8 mouse cellular contexts compared by ENCODE assay signal in genomic region chr11:108922511-108923187, GRCm38 (mm10). TPM values are rescaled to one million over a fixed set of nuclear protein-coding genes. Genes with fewer than 3 reads are reported as not detected.
DNase-seq lines count a peak whose midpoint lies in the region; ATAC-seq and TF ChIP-seq lines count a peak whose summit lies in the region.

No protein-coding gene starts in this region.

- under 1% methylated on average over 31 of the region's 32 CpGs for WGBS in lung, embryonic 14.5 days
- WGBS in embryonic facial prominence, embryonic 14.5 days, result under 1% methylated on average over 27 of the region's 32 CpGs
- WGBS in limb, embryonic 11.5 days, result under 1% methylated on average over 32 of the region's 32 CpGs
- whole genome bisulfite sequencing in olfactory bulb, adult 2 months, result 1% methylated on average over 32 of the region's 32 CpGs

- peak overlapping the region; percentile 84 for H3K4me2 ChIP-seq in lung, embryonic 14.5 days
- peak overlapping the region; percentile 60 for H3K4me2 ChIP-seq in embryonic facial prominence, embryonic 14.5 days (ENCODE audit: low read depth, low read length)
- peak overlapping the region; percentile 83 for H3K4me2 ChIP-seq in limb, embryonic 11.5 days (ENCODE audit: low read depth, severe bottlenecking)

- H3K27ac ChIP-seq in lung, embryonic 14.5 days (ENCODE audit: low read depth), result peak overlapping the region; percentile 100
- H3K27ac ChIP-seq in embryonic facial prominence, embryonic 14.5 days (replicated peaks; ENCODE audit: low read depth, low read length), result peak overlapping the region; percentile 100
- H3K27ac ChIP-seq in limb, embryonic 11.5 days (replicated peaks; ENCODE audit: low read depth, low read length), result peak overlapping the region; percentile 99
- H3K27ac ChIP-seq in olfactory bulb, adult 2 months (ENCODE audit: insufficient read depth, low read depth, low read length), result no peak overlapping the region

- ATAC-seq in lung, embryonic 14.5 days (ENCODE audit: insufficient read depth), result no peak
- no peak for ATAC-seq in embryonic facial prominence, embryonic 14.5 days (ENCODE audit: low read depth)
- no peak for ATAC-seq in limb, embryonic 11.5 days (ENCODE audit: insufficient number of reproducible peaks, low FRiP score, low TSS enrichment, low read depth)

- no peak for DNase-seq in lung, embryonic 14.5 days
- DNase-seq in lung, postnatal 36 days, result no peak
- peak; percentile 88 for DNase-seq in embryonic facial prominence, embryonic 14.5 days (ENCODE audit: low spot score)
- peak; percentile 66 for DNase-seq in limb, embryonic 11.5 days (ENCODE audit: low spot score)
- DNase-seq in thymus, postnatal 36 days, result no peak
- no peak for DNase-seq in right cerebral cortex, postnatal 25 days
- no peak for DNase-seq in left cerebral cortex, adult 9 months (ENCODE audit: low spot score in 2 of 2)

- TF ChIP-seq POLR2A in olfactory bulb, adult 2 months (IDR thresholded peaks at IDR 0.05; ENCODE audit: insufficient read depth, low read depth, low read length), result no peak

- H3K4me1 ChIP-seq in lung, embryonic 14.5 days (ENCODE audit: insufficient read depth), result peaks cover 21% of the 10 kb centered on the region; the same call in 1 of the 2 replicates
- peaks cover 44% of the 10 kb centered on the region for H3K4me1 ChIP-seq in embryonic facial prominence, embryonic 14.5 days (ENCODE audit: control insufficient read depth, insufficient read depth, low read length)
- H3K4me1 ChIP-seq in limb, embryonic 11.5 days (ENCODE audit: control insufficient read depth, insufficient read depth, low read length), result peaks cover 45% of the 10 kb centered on the region
- H3K4me1 ChIP-seq in olfactory bulb, adult 2 months (ENCODE audit: control insufficient read depth, insufficient read depth, low read length), result peaks cover 50% of the 10 kb centered on the region

- peak overlapping the region; percentile 83 for H3K9ac ChIP-seq in lung, embryonic 14.5 days
- H3K9ac ChIP-seq in embryonic facial prominence, embryonic 14.5 days (ENCODE audit: low read depth, low read length), result peak overlapping the region; percentile 93
- H3K9ac ChIP-seq in limb, embryonic 11.5 days (ENCODE audit: low read length), result peak overlapping the region; percentile 95

- TF ChIP-seq CTCF in lung, embryonic 14.5 days (IDR thresholded peaks at IDR 0.05; ENCODE audit: low read depth), result no peak
- no peak for TF ChIP-seq CTCF in olfactory bulb, adult 2 months (IDR thresholded peaks at IDR 0.05; ENCODE audit: insufficient read depth, low read depth, low read length)

- peaks cover 27% of the 10 kb centered on the region for H3K36me3 ChIP-seq in lung, embryonic 14.5 days (ENCODE audit: insufficient read depth)
- 0 out of 2 replicates have a peak, but pooled peaks cover 10% of the 10 kb centered on the region for H3K36me3 ChIP-seq in embryonic facial prominence, embryonic 14.5 days (ENCODE audit: control insufficient read depth, insufficient read depth, low read length)
- no peaks in the 10 kb centered on the region for H3K36me3 ChIP-seq in limb, embryonic 11.5 days (ENCODE audit: control insufficient read depth, insufficient read depth, low read length)

- H3K9me3 ChIP-seq in lung, embryonic 14.5 days (ENCODE audit: low read depth, low read length), result no peaks in the 10 kb centered on the region
- no peaks in the 10 kb centered on the region for H3K9me3 ChIP-seq in embryonic facial prominence, embryonic 14.5 days (ENCODE audit: control insufficient read depth, low read length)
- no peaks in the 10 kb centered on the region for H3K9me3 ChIP-seq in limb, embryonic 11.5 days (ENCODE audit: control insufficient read depth, low read length)

- H3K27me3 ChIP-seq in lung, embryonic 14.5 days (ENCODE audit: insufficient read depth, low read length), result no peaks in the 10 kb centered on the region
- 0 out of 2 replicates have a peak, but pooled peaks cover 3% of the 10 kb centered on the region for H3K27me3 ChIP-seq in embryonic facial prominence, embryonic 14.5 days (replicated peaks; ENCODE audit: control insufficient read depth, insufficient read depth, low read length)
- no peaks in the 10 kb centered on the region for H3K27me3 ChIP-seq in limb, embryonic 11.5 days (ENCODE audit: control insufficient read depth, insufficient read depth, low read length)

- peak overlapping the region; percentile 86 for H3K4me3 ChIP-seq in lung, embryonic 14.5 days (ENCODE audit: low read depth, low read length)
- peak overlapping the region; percentile 86 for H3K4me3 ChIP-seq in embryonic facial prominence, embryonic 14.5 days (ENCODE audit: low read depth, low read length)
- peak overlapping the region; percentile 93 for H3K4me3 ChIP-seq in limb, embryonic 11.5 days (ENCODE audit: low read depth, low read length)
- peak overlapping the region; percentile 89 for H3K4me3 ChIP-seq in olfactory bulb, adult 2 months (ENCODE audit: insufficient read depth, low read depth, low read length)

RNA-seq across cellular contexts. Expression of gene Axin2, which starts 2.5 kb away (rescaled TPM):
- 13.0 and 15.5 TPM in 2 replicates for polyA plus RNA-seq in lung, embryonic 14.5 days (2014; fragmentation: Nextera tagmentation; extraction: Ambion mirVana)
- polyA plus RNA-seq in embryonic facial prominence, embryonic 14.5 days (2014; fragmentation: Nextera tagmentation; extraction: Ambion mirVana), result 11.4 and 11.8 TPM in 2 replicates
- polyA plus RNA-seq in limb, embryonic 11.5 days (2014; fragmentation: Nextera tagmentation; extraction: Ambion mirVana), result 15.4 and 15.8 TPM in 2 replicates
- not detected in 2 replicates for polyA plus RNA-seq in olfactory bulb, adult 2 months (2012; ENCODE audit: insufficient read depth, insufficient read length, low replicate concordance, missing spikeins)

Comparison
In these comparisons a context has a peak if more than half of its experiments do, and no peak if none do; other contexts are left out.
1. DNase-seq: peak in embryonic facial prominence, embryonic 14.5 days (single experiment) and limb, embryonic 11.5 days (single experiment); none in lung, embryonic 14.5 days (single experiment), lung, postnatal 36 days (single experiment), thymus, postnatal 36 days (0 of 2), right cerebral cortex, postnatal 25 days (single experiment) and left cerebral cortex, adult 9 months (0 of 2).
2. RNA of gene Axin2, which starts 2.5 kb away (polyA plus RNA-seq): 15.4 to 15.8 TPM in limb, embryonic 11.5 days, 13.0 to 15.5 TPM in lung, embryonic 14.5 days and 11.4 to 11.8 TPM in embryonic facial prominence, embryonic 14.5 days; not detected in olfactory bulb, adult 2 months; every median in the first group is over 10 times any median in the second.
3. Peak in every context shown above with its lines, with median percentiles within 50 percentile points of each other: H3K4me2 ChIP-seq, H3K4me3 ChIP-seq and H3K9ac ChIP-seq.